Mouse (Mus musculus): ENCODE measurements around the gene Spaca4.

Spaca4 gene

GRCm38 (mm10) chr7:45725713-45726112 is at the start of gene Spaca4:
Spaca4 (minus strand) TSS chr7:45725813.
- no peak for DNase-seq (ENCODE audit: low read depth, low spot score)

GRCm38 (mm10) chr7:45775237-45775636 is 49.6 kb upstream of the Spaca4 start:
- DNase-seq (ENCODE audit: low read depth, low spot score), result no peak

- DNase-seq (ENCODE audit: low read depth, low spot score), result no peak
These were observed 45.5 kb upstream of the Spaca4 start for GRCm38 (mm10) chr7:45771101-45771500.

GRCm38 (mm10) chr7:45770427-45771082 is 44.9 kb upstream of the Spaca4 start:
- no peak for DNase-seq (ENCODE audit: low read depth, low spot score)

GRCm38 (mm10) chr7:45767500-45767899 is 41.9 kb upstream of the Spaca4 start:
- no peak for DNase-seq (ENCODE audit: low read depth, low spot score)

- no peak for DNase-seq (ENCODE audit: low read depth, low spot score)
These were observed 41.2 kb upstream of the Spaca4 start for GRCm38 (mm10) chr7:45766764-45767163.

- no peak for DNase-seq (ENCODE audit: low read depth, low spot score)
These were observed 40.4 kb upstream of the Spaca4 start for GRCm38 (mm10) chr7:45765995-45766394.

GRCm38 (mm10) chr7:45760151-45760550 is 34.5 kb upstream of the Spaca4 start:
- DNase-seq (ENCODE audit: low read depth, low spot score), result no peak

GRCm38 (mm10) chr7:45759400-45759799 is 33.8 kb upstream of the Spaca4 start:
- no peak for DNase-seq (ENCODE audit: low read depth, low spot score)

GRCm38 (mm10) chr7:45755703-45756102 is 30.1 kb upstream of the Spaca4 start:
- DNase-seq (ENCODE audit: low read depth, low spot score), result no peak

- DNase-seq (ENCODE audit: low read depth, low spot score), result no peak
These were observed 24.5 kb upstream of the Spaca4 start for GRCm38 (mm10) chr7:45750162-45750561.

- no peak for DNase-seq (ENCODE audit: low read depth, low spot score)
These were observed 23.8 kb upstream of the Spaca4 start for GRCm38 (mm10) chr7:45749401-45749800.

- DNase-seq (ENCODE audit: low read depth, low spot score), result no peak
These were observed 22.5 kb upstream of the Spaca4 start for GRCm38 (mm10) chr7:45748110-45748509.

- DNase-seq (ENCODE audit: low read depth, low spot score), result no peak
These were observed 21.8 kb upstream of the Spaca4 start for GRCm38 (mm10) chr7:45747450-45747849.

- DNase-seq (ENCODE audit: low read depth, low spot score), result no peak
These were observed 20.9 kb upstream of the Spaca4 start for GRCm38 (mm10) chr7:45746518-45746917.

GRCm38 (mm10) chr7:45744387-45744786 is 18.8 kb upstream of the Spaca4 start:
- no peak for DNase-seq (ENCODE audit: low read depth, low spot score)

- no peak for DNase-seq (ENCODE audit: low read depth, low spot score)
These were observed 16.7 kb upstream of the Spaca4 start for GRCm38 (mm10) chr7:45742338-45742737.

GRCm38 (mm10) chr7:45741777-45742176 is 16.2 kb upstream of the Spaca4 start:
- no peak for DNase-seq (ENCODE audit: low read depth, low spot score)

GRCm38 (mm10) chr7:45741308-45741707 is 15.7 kb upstream of the Spaca4 start:
- no peak for DNase-seq (ENCODE audit: low read depth, low spot score)

GRCm38 (mm10) chr7:45739820-45740219 is 14.2 kb upstream of the Spaca4 start:
- no peak for DNase-seq (ENCODE audit: low read depth, low spot score)

GRCm38 (mm10) chr7:45739162-45739763 is 13.7 kb upstream of the Spaca4 start:
- DNase-seq (ENCODE audit: low read depth, low spot score), result peak; percentile 62

GRCm38 (mm10) chr7:45733477-45733876 is 7.9 kb upstream of the Spaca4 start:
- DNase-seq (ENCODE audit: low read depth, low spot score), result no peak

- peak; percentile 63 for DNase-seq (ENCODE audit: low read depth, low spot score)
These were observed 5.3 kb upstream of the Spaca4 start for GRCm38 (mm10) chr7:45730727-45731431.
